Mouse (Mus musculus) thymus, adult 18-20 months (tissue): Measurements from ENCODE around the gene Rbfox3.

Source experiments
- DNase-seq, 2 experiments: peaks; one replicate each; pipeline ENCODE4 v3.0.0; 2022; ENCODE audit warnings: mixed read lengths in 2 of 2

Rbfox3 gene

GRCm38 (mm10) chr11:118878605-118879245 is 32.7 kb downstream of the Rbfox3 start:
- DNase-seq = no peak

DNA sequence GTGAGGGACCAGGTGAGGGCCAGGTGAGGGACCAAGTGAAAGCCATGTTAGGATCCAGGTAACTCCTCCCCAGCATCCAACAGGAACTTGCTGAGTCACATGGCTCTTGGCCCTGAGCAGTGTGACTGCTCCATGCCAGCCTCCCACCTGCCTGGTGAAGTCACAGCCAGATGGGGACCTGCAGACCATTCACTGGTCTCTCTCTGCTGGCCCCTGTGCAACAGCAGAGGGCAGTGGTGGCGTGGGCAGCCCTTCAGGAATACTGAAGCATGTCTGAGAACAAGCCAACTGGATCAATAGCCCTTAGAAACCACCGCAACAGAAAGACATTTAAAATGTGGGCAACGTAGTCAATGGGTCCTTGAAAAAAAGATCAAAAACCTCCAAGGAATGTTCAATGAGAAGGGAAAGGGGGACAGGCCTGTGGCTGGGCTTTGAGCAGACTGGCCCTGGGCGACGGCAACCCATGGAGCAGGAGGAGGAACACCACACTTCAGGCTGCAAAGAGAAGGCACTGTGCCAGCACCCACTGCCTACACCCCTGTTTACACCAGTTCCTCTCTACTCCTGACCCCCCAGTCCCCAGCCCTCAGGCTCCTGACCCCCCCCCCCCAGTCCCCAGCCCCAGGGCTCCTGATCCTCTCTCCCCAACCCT is 36.0 kb downstream of the Rbfox3 start:
- no peak for DNase-seq

DNA sequence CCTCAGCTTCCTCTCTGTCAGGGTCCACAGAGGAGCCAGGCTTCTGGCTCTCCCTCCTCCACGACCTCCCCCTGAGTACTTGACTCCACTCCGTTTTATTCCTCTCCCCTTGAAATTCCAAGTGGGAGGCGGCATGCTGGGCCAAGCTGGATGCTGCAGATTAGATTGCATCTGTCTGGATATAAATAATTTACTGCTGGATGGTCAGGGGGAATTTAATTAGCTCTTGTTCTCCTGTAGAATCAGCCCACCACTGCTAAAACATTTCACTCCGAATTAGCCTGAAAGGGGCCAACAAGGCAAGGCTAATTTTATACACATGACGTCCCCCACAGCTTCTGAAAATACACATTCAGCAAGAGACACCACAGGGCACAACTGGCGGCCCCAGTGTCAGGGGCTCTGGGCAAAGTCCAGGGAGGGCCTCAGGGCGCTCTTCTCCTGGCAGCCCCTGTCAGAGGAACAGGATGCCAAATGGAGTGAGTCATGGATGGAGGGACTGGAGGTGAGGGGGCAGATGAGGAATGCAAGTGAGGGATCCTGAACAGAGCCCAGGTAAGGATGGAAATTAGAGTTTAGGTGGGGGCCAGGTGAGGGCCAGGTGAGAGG is 36.8 kb downstream of the Rbfox3 start:
- DNase-seq = no peak

DNA sequence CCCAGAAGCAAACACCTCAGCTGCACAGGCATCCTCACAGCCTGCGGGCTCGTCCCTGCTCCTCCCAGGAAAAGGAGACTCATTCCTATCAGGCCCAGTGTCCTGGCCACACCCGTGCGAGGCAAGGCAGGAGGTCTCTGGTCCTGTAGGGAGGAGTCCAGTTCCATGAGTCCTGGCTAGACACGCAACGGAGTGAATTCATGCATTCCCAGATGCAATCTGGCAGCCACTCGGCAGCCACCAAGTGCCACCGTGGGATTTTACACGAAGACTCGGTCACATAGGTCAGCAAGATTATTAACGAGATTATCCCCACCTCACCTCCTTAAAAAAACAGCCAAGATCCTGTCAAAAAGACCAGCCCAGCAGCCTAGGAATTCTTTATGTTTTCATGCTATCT is 37.4 kb downstream of the Rbfox3 start:
- no peak for DNase-seq

- DNase-seq = no peak
Observed at GRCm38 (mm10) chr11:118871527-118871926, 39.9 kb downstream of the Rbfox3 start.

DNA sequence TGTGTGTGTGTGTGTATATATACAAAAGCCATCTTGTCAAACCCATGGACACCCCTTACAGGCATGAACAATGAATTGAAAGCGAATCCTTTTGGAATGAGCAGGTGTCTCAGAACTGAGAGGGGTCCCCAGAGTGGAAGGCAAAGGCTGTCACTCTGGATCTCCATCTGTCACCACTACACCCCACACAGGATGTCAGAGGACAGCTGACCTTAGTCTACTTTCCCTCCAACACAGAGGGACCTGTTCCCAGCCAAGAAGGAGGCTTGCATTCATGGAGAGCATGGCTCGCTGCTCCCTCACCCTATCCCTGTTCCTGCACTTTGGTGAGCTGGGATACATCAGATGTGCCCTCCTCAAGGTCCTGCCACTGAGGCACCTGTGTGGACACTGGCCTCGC is 48.0 kb downstream of the Rbfox3 start:
- no peak for DNase-seq

GRCm38 (mm10) chr11:118861801-118862431 is 49.5 kb downstream of the Rbfox3 start:
- no peak for DNase-seq

DNA sequence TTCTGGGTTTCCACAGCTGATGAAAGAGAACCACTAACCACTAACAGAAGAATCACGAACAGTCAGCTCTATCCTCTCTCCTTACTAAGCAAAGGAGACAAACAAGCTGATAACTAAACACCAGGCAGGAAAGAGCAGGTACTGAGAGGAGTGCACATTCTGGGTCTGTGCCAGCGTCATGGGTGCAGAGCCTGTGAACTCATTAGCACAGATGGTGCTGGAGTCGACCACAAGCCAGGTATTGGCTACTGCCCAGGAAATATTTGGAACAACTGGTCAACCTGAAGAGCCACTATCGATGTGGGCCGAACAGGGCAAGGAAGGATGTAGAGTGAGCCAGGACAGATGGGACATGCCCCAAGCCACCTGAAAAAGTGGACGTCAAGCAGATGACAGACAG is 50.2 kb downstream of the Rbfox3 start:
- no peak for DNase-seq

- DNase-seq = no peak
Observed at GRCm38 (mm10) chr11:118860812-118861211, 50.6 kb downstream of the Rbfox3 start.

GRCm38 (mm10) chr11:118859839-118860238 is 51.6 kb downstream of the Rbfox3 start:
- no peak for DNase-seq

DNA sequence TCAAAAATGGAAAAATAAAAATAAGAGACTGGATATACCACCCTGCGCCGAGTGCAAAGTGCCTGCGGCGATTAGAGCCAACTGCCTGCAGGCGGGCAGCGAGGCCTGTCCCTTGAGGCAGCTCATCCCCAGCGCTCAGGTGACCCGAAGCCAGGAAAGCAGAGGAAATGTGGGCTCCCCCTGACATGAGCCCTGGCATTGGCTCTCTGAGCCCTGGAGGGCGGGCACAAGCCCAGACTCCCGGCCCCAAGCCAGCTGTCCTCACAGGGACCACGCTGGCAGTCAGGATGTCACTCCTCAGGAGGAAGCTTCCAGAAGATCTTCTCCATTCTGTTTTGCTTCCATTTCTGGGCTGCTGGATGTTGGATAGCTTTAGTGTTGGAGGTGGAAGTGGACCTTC is 53.1 kb downstream of the Rbfox3 start:
- no peak for DNase-seq

DNA sequence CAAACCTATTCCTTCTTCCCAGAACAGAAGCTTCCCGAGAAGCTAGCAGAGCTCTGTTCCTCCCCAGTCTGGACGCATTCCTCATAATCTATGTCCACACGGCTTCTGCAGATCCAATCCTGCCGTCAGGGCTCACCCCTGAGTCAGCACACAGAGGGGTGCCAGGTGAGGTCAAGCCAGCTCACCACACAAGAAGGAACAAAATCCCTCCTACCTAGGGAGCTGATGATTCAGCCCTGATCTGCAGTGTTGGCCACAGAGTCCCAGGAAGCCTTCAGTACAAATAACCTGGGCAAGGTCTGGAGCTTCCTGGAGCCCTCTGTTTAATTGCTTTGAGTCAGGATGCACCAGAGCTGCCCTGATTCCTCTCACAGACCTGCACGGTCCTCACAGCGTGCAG is 60.0 kb downstream of the Rbfox3 start:
- DNase-seq = no peak

DNA sequence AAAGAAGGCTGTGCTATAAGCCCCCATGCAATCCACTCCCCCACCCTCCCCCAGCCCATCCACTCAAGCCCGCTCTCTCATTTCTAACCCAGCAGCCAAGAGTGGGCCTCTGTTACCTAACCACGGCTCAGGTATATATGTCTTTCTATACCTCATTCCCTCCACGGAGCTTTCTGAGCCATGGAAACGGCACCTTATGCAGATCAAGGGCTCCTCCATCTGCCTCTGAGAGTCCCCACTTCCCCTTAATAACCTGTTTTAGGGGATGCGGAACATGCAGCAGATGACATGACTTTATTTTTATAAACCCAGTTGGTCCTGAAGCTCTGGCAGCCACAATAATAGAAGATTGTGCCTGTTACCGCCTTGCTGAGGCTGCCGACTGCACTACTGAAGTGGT is 63.4 kb downstream of the Rbfox3 start:
- DNase-seq = no peak

GRCm38 (mm10) chr11:118840992-118841391 is 70.4 kb downstream of the Rbfox3 start:
- DNase-seq = no peak

- no peak for DNase-seq
Observed at GRCm38 (mm10) chr11:118838167-118838566, 73.2 kb downstream of the Rbfox3 start.

- no peak for DNase-seq
Observed at GRCm38 (mm10) chr11:118836889-118837288, 74.5 kb downstream of the Rbfox3 start.

- DNase-seq = no peak
Observed at GRCm38 (mm10) chr11:118832793-118833481, 78.5 kb downstream of the Rbfox3 start.

GRCm38 (mm10) chr11:118831730-118832129 is 79.7 kb downstream of the Rbfox3 start:
- no peak for DNase-seq

GRCm38 (mm10) chr11:118825280-118826094 is 85.9 kb downstream of the Rbfox3 start:
- no peak for DNase-seq

DNA sequence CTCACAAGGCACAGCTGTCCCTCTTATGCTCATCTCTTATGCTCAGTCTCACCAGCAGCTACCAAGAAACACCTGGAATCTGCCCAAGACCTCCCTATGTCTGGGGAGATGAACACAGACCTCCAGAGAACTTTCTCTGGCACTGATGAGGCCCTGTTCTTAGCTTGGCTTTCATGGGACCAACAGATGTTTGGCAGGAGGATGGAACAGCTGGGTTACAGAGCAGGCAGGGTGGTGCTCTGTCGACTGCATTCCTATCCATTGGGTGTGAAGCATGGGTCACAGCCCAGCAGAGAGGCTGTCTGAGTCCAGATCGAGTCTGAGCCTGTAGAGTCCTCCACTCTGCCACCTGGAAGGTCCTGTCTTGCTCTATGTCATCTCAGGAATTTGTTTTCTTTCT is 90.0 kb downstream of the Rbfox3 start:
- no peak for DNase-seq

GRCm38 (mm10) chr11:118818528-118818927 is 92.9 kb downstream of the Rbfox3 start:
- DNase-seq = no peak

- DNase-seq = no peak
Observed at GRCm38 (mm10) chr11:118815118-118815517, 96.3 kb downstream of the Rbfox3 start.
